Mouse (Mus musculus) midbrain, embryonic 16.5 days (tissue): ENCODE results near the gene Gas6. TPM values are rescaled to one million over a fixed set of nuclear protein-coding genes. Genes with fewer than 3 reads are reported as not detected.

Source experiments
- ATAC-seq: fragments of 200-750 bp; cut with Nextera tagmentation; 2 replicates; pipeline ENCODE4 v1.8.0; 2017; ENCODE audit warnings: moderate TSS enrichment
- H3K27ac ChIP-seq: fragments of 300-500 bp; sonication (generic); 2 replicates; pipeline ENCODE4 v1.5.1; 2014; ENCODE audit warnings: mild to moderate bottlenecking, low read length, mixed read lengths
- H3K27me3 ChIP-seq: fragments of 300-500 bp; sonication (generic); 2 replicates; pipeline ENCODE4 v1.6.1; 2014; ENCODE audit warnings: low read depth, low read length, mixed read lengths; ENCODE audit not compliant: control insufficient read depth, insufficient read depth
- H3K36me3 ChIP-seq: fragments of 300-500 bp; sonication (generic); 2 replicates; pipeline ENCODE4 v1.6.1; 2014; ENCODE audit warnings: mild to moderate bottlenecking, low read length, moderate library complexity, mixed read lengths; ENCODE audit not compliant: control insufficient read depth, insufficient read depth
- H3K4me1 ChIP-seq: fragments of 300-500 bp; sonication (generic); 2 replicates; pipeline ENCODE4 v1.6.1; 2014; ENCODE audit warnings: mild to moderate bottlenecking, low read length, mixed read lengths; ENCODE audit not compliant: control insufficient read depth, insufficient read depth
- H3K4me2 ChIP-seq: fragments of 300-500 bp; sonication (generic); 2 replicates; pipeline ENCODE4 v1.6.1; 2014; ENCODE audit warnings: mild to moderate bottlenecking, low read length, mixed read lengths
- H3K4me3 ChIP-seq: fragments of 300-500 bp; sonication (generic); 2 replicates; pipeline ENCODE4 v1.5.1; 2014; ENCODE audit warnings: low read depth, mild to moderate bottlenecking, low read length, moderate library complexity, mixed read lengths
- H3K9ac ChIP-seq: fragments of 300-500 bp; sonication (generic); 2 replicates; pipeline ENCODE4 v1.6.1; 2014; ENCODE audit warnings: low read depth, low read length, mixed read lengths
- H3K9me3 ChIP-seq: fragments of 300-500 bp; sonication (generic); replicated peaks from 2 replicates; pipeline ENCODE4 v1.6.1; 2014; ENCODE audit warnings: mild to moderate bottlenecking, low read length, mixed read lengths; ENCODE audit not compliant: control insufficient read depth, poor library complexity, severe bottlenecking
- WGBS: fragments of 180-500 bp; shearing (Covaris S2); extraction: QIAGEN DNeasy Blood & Tissue Kit; methylation state at CpG from one replicate; pipeline ENCODE4 v1.1.7; 2014; 5-methylcytosine and 5-hydroxymethylcytosine counted together
- polyA plus RNA-seq: library from polyadenylated mRNA; unstranded; fragments of >200 nt; fragmentation: Nextera tagmentation; extraction: Ambion mirVana; gene quantifications from 2 replicates; pipeline ENCODE4 v1.2.1, GENCODE M21; 2015

The Gas6 gene
- polyA plus RNA-seq, 1 experiment from 2014 or later: 45.7 TPM

- Histone ChIP-seq H3K27me3 (peaks cover 21% of the 10 kb centered on the region), H3K4me1 (no peaks in the 10 kb centered on the region; the same call in 1 of the 2 replicates), H3K9ac (no peak overlapping the region), H3K27ac (no peak overlapping the region), H3K4me2 (no peak overlapping the region), H3K36me3 (no peaks in the 10 kb centered on the region), H3K4me3 (no peak overlapping the region), H3K9me3 (no peaks in the 10 kb centered on the region)
- WGBS: 2% methylated on average over 8 of the region's 8 CpGs
- ATAC-seq: no peak
These were observed 58.2 kb downstream of the Gas6 start for GRCm38 (mm10) chr8:13436052-13436451.

- Histone ChIP-seq H3K9me3 (no peaks in the 10 kb centered on the region), H3K27ac (no peak within 1 kb of the TSS), H3K4me2 (peak within 1 kb of the TSS; percentile 28; the same call in 1 of the 2 replicates), H3K4me1 (no peaks in the 10 kb centered on the region; the same call in 1 of the 2 replicates), H3K27me3 (peaks cover 21% of the 10 kb centered on the region), H3K4me3 (no peak within 1 kb of the TSS), H3K9ac (no peak within 1 kb of the TSS), H3K36me3 (no peaks in the 10 kb centered on the region)
- WGBS: 19% methylated on average over 10 of the region's 10 CpGs
- ATAC-seq: no peak
These were observed 59.4 kb downstream of the Gas6 start, which contains the start of gene Tmem255b for GRCm38 (mm10) chr8:13434889-13435288. Tmem255b (plus strand) TSS chr8:13435189.

GRCm38 (mm10) chr8:13433130-13433529, 61.2 kb downstream of the Gas6 start:
- Histone ChIP-seq H3K9ac (no peak overlapping the region), H3K36me3 (no peaks in the 10 kb centered on the region), H3K4me1 (no peaks in the 10 kb centered on the region; the same call in 1 of the 2 replicates), H3K27me3 (peaks cover 21% of the 10 kb centered on the region), H3K4me3 (no peak overlapping the region), H3K9me3 (no peaks in the 10 kb centered on the region), H3K4me2 (no peak overlapping the region), H3K27ac (no peak overlapping the region)
- 78% methylated on average over 5 of the region's 5 CpGs for WGBS
- ATAC-seq: no peak

GRCm38 (mm10) chr8:13430866-13431265, 63.4 kb downstream of the Gas6 start:
- H3K27ac ChIP-seq: no peak overlapping the region

GRCm38 (mm10) chr8:13430412-13430811, 63.9 kb downstream of the Gas6 start:
- H3K9ac ChIP-seq: no peak overlapping the region
- ATAC-seq: no peak

More at GRCm38 (mm10) chr8:13430866-13431265, 63.4 kb downstream of the Gas6 start:
- H3K4me1 ChIP-seq: no peaks in the 10 kb centered on the region; the same call in 1 of the 2 replicates
- peaks cover 13% of the 10 kb centered on the region; the same call in 1 of the 2 replicates for H3K27me3 ChIP-seq
- H3K4me2 ChIP-seq: no peak overlapping the region
- H3K9me3 ChIP-seq: no peaks in the 10 kb centered on the region
- no peak overlapping the region for H3K9ac ChIP-seq
- H3K4me3 ChIP-seq: no peak overlapping the region
- no peaks in the 10 kb centered on the region for H3K36me3 ChIP-seq
- no peak for ATAC-seq

GRCm38 (mm10) chr8:13428156-13428555, 66.1 kb downstream of the Gas6 start:
- no peak overlapping the region for H3K9ac ChIP-seq
- H3K9me3 ChIP-seq: no peaks in the 10 kb centered on the region
- H3K27ac ChIP-seq: no peak overlapping the region
- no peak for ATAC-seq
- no peaks in the 10 kb centered on the region for H3K4me1 ChIP-seq
- no peaks in the 10 kb centered on the region for H3K27me3 ChIP-seq
- no peak overlapping the region for H3K4me3 ChIP-seq
- WGBS: 86% methylated on average over 9 of the region's 9 CpGs
- H3K36me3 ChIP-seq: no peaks in the 10 kb centered on the region
- H3K4me2 ChIP-seq: no peak overlapping the region

More at GRCm38 (mm10) chr8:13430412-13430811, 63.9 kb downstream of the Gas6 start:
- H3K27ac ChIP-seq: no peak overlapping the region
- 88% methylated on average over 7 of the region's 7 CpGs for WGBS
- no peaks in the 10 kb centered on the region for H3K36me3 ChIP-seq
- 0 out of 2 replicates have a peak, but pooled peaks cover 8% of the 10 kb centered on the region for H3K27me3 ChIP-seq
- no peak overlapping the region for H3K4me3 ChIP-seq
- H3K4me2 ChIP-seq: no peak overlapping the region
- H3K9me3 ChIP-seq: no peaks in the 10 kb centered on the region
- H3K4me1 ChIP-seq: no peaks in the 10 kb centered on the region

- WGBS: 77% methylated on average over 6 of the region's 6 CpGs
- Histone ChIP-seq H3K27me3 (no peaks in the 10 kb centered on the region), H3K4me1 (no peaks in the 10 kb centered on the region), H3K4me3 (no peak overlapping the region), H3K9ac (no peak overlapping the region), H3K9me3 (no peaks in the 10 kb centered on the region), H3K4me2 (no peak overlapping the region), H3K27ac (no peak overlapping the region), H3K36me3 (no peaks in the 10 kb centered on the region)
- ATAC-seq: no peak
These were observed 66.9 kb downstream of the Gas6 start for GRCm38 (mm10) chr8:13427351-13427750.

- H3K9me3 ChIP-seq: no peaks in the 10 kb centered on the region
- no peak overlapping the region for H3K4me3 ChIP-seq
- no peak for ATAC-seq
- H3K27ac ChIP-seq: no peak overlapping the region
- H3K4me2 ChIP-seq: no peak overlapping the region
- no peaks in the 10 kb centered on the region for H3K36me3 ChIP-seq
- H3K27me3 ChIP-seq: no peaks in the 10 kb centered on the region
- no peak overlapping the region for H3K9ac ChIP-seq
- no peaks in the 10 kb centered on the region for H3K4me1 ChIP-seq
- 91% methylated on average over 6 of the region's 6 CpGs for WGBS
These were observed 73.3 kb downstream of the Gas6 start for GRCm38 (mm10) chr8:13420970-13421369.

GRCm38 (mm10) chr8:13419111-13419639, 75.1 kb downstream of the Gas6 start:
- Histone ChIP-seq H3K4me2 (no peak overlapping the region), H3K27me3 (no peaks in the 10 kb centered on the region), H3K9me3 (no peaks in the 10 kb centered on the region), H3K27ac (no peak overlapping the region), H3K4me3 (no peak overlapping the region), H3K4me1 (no peaks in the 10 kb centered on the region), H3K9ac (no peak overlapping the region), H3K36me3 (no peaks in the 10 kb centered on the region)
- 81% methylated on average over 2 of the region's 2 CpGs for WGBS
- ATAC-seq: no peak
